Mouse (Mus musculus) MEL-GATA-1-ER (cell line): Measurements from ENCODE around the gene Vmn1r36.
"Not testable (repeated sequence)": the region's sequence is repeated elsewhere in the genome, so short reads cannot be mapped to it uniquely, and the experiment has no call there.

Experiments used
- DNase-seq: peaks from one replicate; pipeline ENCODE4 v3.0.0-alpha.2; 2012; ENCODE audit warnings: low read depth; ENCODE audit errors: extremely low read depth

Vmn1r36 gene

DNA sequence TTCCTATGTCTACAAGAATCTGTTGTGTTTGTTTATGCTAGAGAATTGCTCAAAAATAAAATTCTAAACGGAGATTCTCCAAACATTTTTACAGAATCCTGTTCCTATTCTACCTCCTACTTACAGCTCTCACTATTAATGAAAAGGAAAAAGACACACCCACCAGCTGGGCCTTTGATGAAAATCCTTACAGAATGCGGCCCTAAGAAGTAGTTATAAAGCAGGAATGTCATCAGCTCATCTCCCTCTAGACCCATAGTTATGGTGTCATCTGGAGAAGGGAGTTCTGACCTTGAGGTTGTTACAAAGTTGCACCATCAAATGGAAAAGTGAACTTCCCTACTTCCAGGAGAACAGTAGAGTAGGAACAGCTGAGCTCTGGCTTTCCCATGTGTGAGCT is at the start of gene Vmn1r36:
TSS of gene Vmn1r36 (minus strand) at position 101 of the 400 bp plus-strand sequence.
- not testable (repeated sequence) for DNase-seq

GRCm38 (mm10) chr6:66729082-66729481 is 10.1 kb upstream of the Vmn1r36 start, which contains the start of gene Vmn1r37:
Gene Vmn1r37, plus strand, starts transcription at chr6:66729382.
- not testable (repeated sequence) for DNase-seq

GRCm38 (mm10) chr6:66713854-66714253 is 5.1 kb downstream of the Vmn1r36 start:
- DNase-seq: peak; percentile 18

GRCm38 (mm10) chr6:66708901-66709300 is 10.1 kb downstream of the Vmn1r36 start:
- DNase-seq: no peak

DNA sequence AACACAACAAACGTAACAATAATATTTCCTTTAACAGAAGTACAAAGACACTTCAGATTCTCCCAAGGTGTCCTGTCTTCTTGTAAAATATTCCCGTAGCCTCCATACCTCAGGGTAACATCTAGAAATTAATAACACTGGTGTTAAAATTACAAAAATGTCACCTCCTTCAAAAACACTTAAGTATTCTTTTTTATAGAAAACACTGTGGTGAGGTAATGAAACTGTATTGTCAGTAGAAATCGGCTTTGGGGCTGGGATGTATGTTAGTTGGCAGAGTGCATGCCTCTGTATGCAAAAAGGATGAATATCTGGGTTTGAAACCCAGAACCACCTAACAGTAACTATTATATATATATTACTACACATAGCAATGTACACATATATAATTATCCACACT is 33.2 kb downstream of the Vmn1r36 start, which contains the start of gene Vmn1r35:
TSS of gene Vmn1r35 (minus strand) at position 101 of the 400 bp plus-strand sequence.
- DNase-seq: no peak
